Mouse (Mus musculus) heart, embryonic 13.5 days (tissue): ENCODE measurements around the gene Mink1. TPM values are rescaled to one million over a fixed set of nuclear protein-coding genes. Genes with fewer than 3 reads are reported as not detected.
A peak's percentile ranks its signal among the peaks of the same experiment; 100 is the strongest.
"Not testable (repeated sequence)": the region's sequence is repeated elsewhere in the genome, so short reads cannot be mapped to it uniquely, and the experiment has no call there.

Experiments used
- ATAC-seq: fragments of 200-750 bp; cut with Nextera tagmentation; 2 replicates; pipeline ENCODE4 v1.8.0; 2017; ENCODE audit warnings: moderate TSS enrichment; ENCODE audit not compliant: insufficient number of reproducible peaks, low FRiP score, low TSS enrichment; ENCODE audit errors: extremely low read depth
- H3K27ac ChIP-seq: fragments of 300-500 bp; sonication (generic); replicated peaks from 2 replicates; pipeline ENCODE4 v1.5.1; 2015; ENCODE audit warnings: moderate library complexity, mild to moderate bottlenecking, inconsistent platforms
- H3K27me3 ChIP-seq: fragments of 300-500 bp; sonication (generic); replicated peaks from 2 replicates; pipeline ENCODE4 v1.6.1; 2015; ENCODE audit warnings: mild to moderate bottlenecking, inconsistent platforms
- H3K36me3 ChIP-seq: fragments of 300-500 bp; sonication (generic); 2 replicates; pipeline ENCODE4 v1.6.1; 2015; ENCODE audit warnings: mild to moderate bottlenecking, inconsistent platforms
- H3K4me1 ChIP-seq: fragments of 300-500 bp; sonication (generic); 2 replicates; pipeline ENCODE4 v1.6.1; 2015; ENCODE audit warnings: inconsistent platforms
- H3K4me2 ChIP-seq: fragments of 300-500 bp; sonication (generic); 2 replicates; pipeline ENCODE4 v1.6.1; 2015; ENCODE audit warnings: inconsistent platforms, mild to moderate bottlenecking, moderate library complexity
- H3K4me3 ChIP-seq: fragments of 300-500 bp; sonication (generic); 2 replicates; pipeline ENCODE4 v1.5.1; 2015; ENCODE audit warnings: moderate library complexity, mild to moderate bottlenecking, inconsistent platforms
- H3K9ac ChIP-seq: fragments of 300-500 bp; sonication (generic); 2 replicates; pipeline ENCODE4 v1.6.1; 2015; ENCODE audit warnings: inconsistent platforms, mild to moderate bottlenecking, moderate library complexity
- H3K9me3 ChIP-seq: fragments of 300-500 bp; sonication (generic); 2 replicates; pipeline ENCODE4 v1.6.1; 2016; ENCODE audit warnings: inconsistent platforms
- WGBS: fragments of 180-500 bp; shearing (Covaris S2); methylation state at CpG from one replicate; pipeline ENCODE4 v1.1.7; 2015; ENCODE audit warnings: mixed read lengths; 5-methylcytosine and 5-hydroxymethylcytosine counted together
- polyA plus RNA-seq: library from polyadenylated mRNA; unstranded; fragments of >200 nt; fragmentation: Nextera tagmentation; extraction: Ambion mirVana; gene quantifications from 2 replicates; pipeline ENCODE4 v1.2.1, GENCODE M21; 2015

Gene Mink1
- 8.8 and 9.8 TPM in 2 replicates for polyA plus RNA-seq

GRCm38 (mm10) chr11:70562287-70562994, at the start of gene Mink1:
Gene Mink1 (plus strand): TSS chr11:70562881.
- peak; percentile 82 for ATAC-seq
- peak within 1 kb of the TSS; percentile 94 for H3K4me2 ChIP-seq
- peak within 1 kb of the TSS; percentile 90 for H3K27ac ChIP-seq
- H3K27me3 ChIP-seq, result no peaks in the 10 kb centered on the region
- peaks cover 39% of the 10 kb centered on the region for H3K4me1 ChIP-seq
- H3K9me3 ChIP-seq, result no peaks in the 10 kb centered on the region
- peak within 1 kb of the TSS; percentile 94 for H3K4me3 ChIP-seq
- peak within 1 kb of the TSS; percentile 97 for H3K9ac ChIP-seq
- peaks cover 7% of the 10 kb centered on the region for H3K36me3 ChIP-seq
- WGBS, result under 1% methylated on average over 55 of the region's 57 CpGs

- Histone ChIP-seq H3K36me3 (no peaks in the 10 kb centered on the region), H3K27ac (no peak overlapping the region), H3K9ac (no peak overlapping the region), H3K4me2 (no peak overlapping the region), H3K4me1 (peaks cover 9% of the 10 kb centered on the region; the same call in 1 of the 2 replicates), H3K27me3 (peaks cover 23% of the 10 kb centered on the region), H3K4me3 (no peak overlapping the region), H3K9me3 (no peaks in the 10 kb centered on the region)
- no peak for ATAC-seq
- WGBS, result 54% methylated on average over 11 of the region's 11 CpGs
Measured at GRCm38 (mm10) chr11:70513520-70513919, 49.2 kb upstream of the Mink1 start.

DNA sequence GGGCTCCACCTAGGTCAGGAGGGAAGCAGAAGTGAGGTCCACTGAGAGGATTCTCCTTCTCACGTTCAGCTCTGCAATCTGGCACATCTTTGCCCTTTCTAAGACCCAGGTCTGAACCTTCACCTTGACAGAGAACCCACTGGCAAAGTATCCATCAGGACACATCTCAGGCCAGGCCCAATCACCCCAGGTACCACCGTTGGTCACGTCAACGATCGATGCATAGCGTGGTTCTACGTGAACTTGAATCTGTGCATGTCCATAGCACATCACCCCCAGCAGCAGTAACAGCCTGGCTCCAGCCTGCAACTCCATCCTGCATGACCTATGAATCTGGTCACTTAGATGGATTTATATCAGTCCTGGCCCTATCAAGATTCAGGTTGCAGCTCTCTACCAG, 48.4 kb upstream of the Mink1 start, which contains the start of gene Vmo1:
Gene Vmo1 (minus strand): TSS at position 329 of the 400 bp plus-strand sequence.
- Histone ChIP-seq H3K27ac (no peak within 1 kb of the TSS), H3K9me3 (no peaks in the 10 kb centered on the region), H3K27me3 (peaks cover 21% of the 10 kb centered on the region), H3K4me1 (peaks cover 9% of the 10 kb centered on the region), H3K9ac (no peak within 1 kb of the TSS; the same call in 1 of the 2 replicates), H3K36me3 (no peaks in the 10 kb centered on the region), H3K4me3 (no peak within 1 kb of the TSS), H3K4me2 (no peak within 1 kb of the TSS)
- no peak for ATAC-seq
- 83% methylated on average over 7 of the region's 7 CpGs for WGBS

DNA sequence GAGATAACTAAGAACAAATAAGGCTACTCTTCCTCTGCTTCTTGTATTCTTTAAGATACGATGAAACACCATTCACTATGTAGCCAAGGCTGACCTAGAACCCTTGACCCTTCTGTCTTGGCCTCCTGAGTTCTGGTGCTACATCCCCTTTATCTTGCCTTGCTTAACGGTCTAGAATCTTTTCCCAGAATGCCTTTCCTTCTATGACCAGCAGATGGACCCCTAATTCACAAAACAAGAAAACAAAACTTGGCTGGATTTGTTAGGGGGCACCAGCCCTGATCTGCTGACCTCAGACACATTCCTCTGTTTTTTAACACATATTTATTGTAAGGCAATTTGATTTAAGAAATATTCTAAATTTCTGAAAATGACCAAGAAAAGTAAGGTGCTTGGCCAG, 46.3 kb upstream of the Mink1 start:
- WGBS, result 17% methylated on average over 2 of the region's 2 CpGs
- H3K4me1 ChIP-seq, result peaks cover 15% of the 10 kb centered on the region
- no peak overlapping the region for H3K27ac ChIP-seq
- no peak overlapping the region for H3K9ac ChIP-seq
- 0 out of 2 replicates have a peak, but pooled peaks cover 12% of the 10 kb centered on the region for H3K27me3 ChIP-seq
- no peaks in the 10 kb centered on the region for H3K9me3 ChIP-seq
- no peaks in the 10 kb centered on the region for H3K36me3 ChIP-seq
- H3K4me2 ChIP-seq, result no peak overlapping the region
- no peak overlapping the region for H3K4me3 ChIP-seq
- ATAC-seq, result no peak

DNA sequence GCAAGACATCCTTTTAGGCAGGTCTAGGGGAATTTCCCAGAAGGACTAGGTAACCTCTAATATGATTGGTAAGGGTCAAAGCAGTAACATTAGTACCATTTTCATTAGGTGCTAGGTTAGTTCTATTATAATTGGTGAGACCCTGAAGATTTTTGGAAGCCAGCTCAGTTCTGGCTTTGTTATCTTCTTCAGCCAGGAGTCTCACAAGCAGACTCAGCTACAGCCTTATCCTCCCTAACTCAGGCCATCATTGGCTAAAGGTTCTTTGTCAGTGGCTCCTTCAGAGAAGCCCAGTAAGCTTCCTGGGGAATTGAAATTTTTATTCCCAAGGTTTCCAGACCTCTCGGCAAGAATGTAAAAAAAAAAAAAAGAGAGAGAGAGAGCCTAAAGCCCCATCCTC, 44.2 kb upstream of the Mink1 start:
- Histone ChIP-seq H3K27me3 (0 out of 2 replicates have a peak, but pooled peaks cover 12% of the 10 kb centered on the region), H3K4me2 (no peak overlapping the region), H3K4me3 (no peak overlapping the region), H3K9ac (no peak overlapping the region), H3K36me3 (no peaks in the 10 kb centered on the region), H3K4me1 (peaks cover 15% of the 10 kb centered on the region), H3K27ac (no peak overlapping the region), H3K9me3 (no peaks in the 10 kb centered on the region)
- ATAC-seq, result no peak
- WGBS, result 68% methylated on average over 1 of the region's 1 CpGs

DNA sequence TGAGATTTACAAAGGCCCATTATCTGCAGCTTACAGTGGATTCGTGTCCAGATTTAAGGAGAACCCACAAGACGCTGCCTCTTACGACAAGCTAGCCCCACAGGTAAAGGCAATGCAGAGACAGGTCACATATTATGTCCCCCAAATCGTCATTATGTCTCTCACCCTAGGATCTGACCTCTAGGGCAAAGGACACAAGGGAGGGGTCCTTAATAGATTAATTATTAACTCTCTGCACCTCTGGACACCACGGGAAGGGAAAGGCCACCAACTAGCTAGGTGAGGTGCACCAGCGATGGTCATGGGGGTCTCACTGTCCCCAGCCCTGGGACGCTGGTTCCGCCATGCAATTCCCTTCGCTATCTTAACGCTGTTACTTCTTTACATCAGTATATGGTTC, 43.8 kb upstream of the Mink1 start, which contains the start of gene Gltpd2:
Gene Gltpd2 (plus strand): TSS at position 274 of the 400 bp plus-strand sequence.
- Histone ChIP-seq H3K27ac (peak within 1 kb of the TSS; percentile 58), H3K4me1 (peaks cover 15% of the 10 kb centered on the region), H3K4me2 (peak within 1 kb of the TSS; percentile 74), H3K4me3 (peak within 1 kb of the TSS; percentile 52), H3K27me3 (0 out of 2 replicates have a peak, but pooled peaks cover 12% of the 10 kb centered on the region), H3K9ac (peak within 1 kb of the TSS; percentile 82), H3K9me3 (no peaks in the 10 kb centered on the region), H3K36me3 (no peaks in the 10 kb centered on the region)
- WGBS, result 80% methylated on average over 10 of the region's 10 CpGs
- no peak for ATAC-seq

DNA sequence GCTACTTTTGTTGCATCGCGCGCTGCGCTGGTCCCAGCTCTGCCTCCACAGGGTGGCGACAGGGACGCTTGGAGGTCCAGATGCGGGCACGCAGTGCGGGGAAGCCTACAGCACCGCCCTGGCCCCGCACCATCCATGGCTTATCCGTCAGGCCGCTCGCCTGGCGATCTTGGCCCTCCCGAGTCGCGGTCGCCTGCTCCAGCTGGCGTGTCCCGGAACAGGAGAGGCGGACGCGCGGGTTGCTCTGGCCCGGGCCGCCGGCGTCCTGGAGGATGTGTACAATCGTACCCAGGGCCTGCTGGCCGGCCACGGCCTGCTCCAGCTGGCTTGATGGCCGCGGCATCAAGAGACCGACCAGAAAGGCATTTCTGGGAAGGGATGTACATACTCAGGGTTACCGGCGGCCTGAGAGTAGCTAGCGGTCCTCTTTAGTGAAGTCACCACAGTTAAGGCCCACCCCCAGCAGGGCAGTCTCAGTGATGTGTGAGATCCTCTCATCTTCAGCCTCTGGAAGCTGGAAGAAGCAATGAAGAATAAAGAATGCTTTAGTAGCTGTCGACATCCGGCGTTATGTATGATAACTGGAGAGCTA, 42.4 kb upstream of the Mink1 start:
- 8% methylated on average over 41 of the region's 41 CpGs for WGBS
- Histone ChIP-seq H3K27ac (peak overlapping the region; percentile 58), H3K36me3 (no peaks in the 10 kb centered on the region), H3K4me3 (peak overlapping the region; percentile 52), H3K4me2 (peak overlapping the region; percentile 74), H3K9ac (peak overlapping the region; percentile 82), H3K9me3 (no peaks in the 10 kb centered on the region), H3K27me3 (0 out of 2 replicates have a peak, but pooled peaks cover 12% of the 10 kb centered on the region), H3K4me1 (peaks cover 19% of the 10 kb centered on the region)
- no peak for ATAC-seq

GRCm38 (mm10) chr11:70523306-70523989, 39.2 kb upstream of the Mink1 start:
- WGBS, result 85% methylated on average over 8 of the region's 8 CpGs
- not testable (repeated sequence) for H3K27ac ChIP-seq, ATAC-seq

GRCm38 (mm10) chr11:70524782-70525181, 37.9 kb upstream of the Mink1 start:
- peaks cover 34% of the 10 kb centered on the region for H3K36me3 ChIP-seq
- no peaks in the 10 kb centered on the region for H3K9me3 ChIP-seq
- H3K4me3 ChIP-seq, result peak overlapping the region; percentile 65
- no peak overlapping the region for H3K27ac ChIP-seq
- no peak; the same call in 1 of the 2 replicates for ATAC-seq
- 3% methylated on average over 8 of the region's 8 CpGs for WGBS
- H3K9ac ChIP-seq, result peak overlapping the region; percentile 74
- peak overlapping the region; percentile 83 for H3K4me2 ChIP-seq
- peaks cover 25% of the 10 kb centered on the region for H3K4me1 ChIP-seq
- 0 out of 2 replicates have a peak, but pooled peaks cover 2% of the 10 kb centered on the region for H3K27me3 ChIP-seq

More at GRCm38 (mm10) chr11:70523306-70523989, 39.2 kb upstream of the Mink1 start:
- not testable (repeated sequence) for H3K9me3 ChIP-seq, H3K4me3 ChIP-seq, H3K4me2 ChIP-seq, H3K9ac ChIP-seq
- Histone ChIP-seq H3K36me3 (peaks cover 24% of the 10 kb centered on the region), H3K27me3 (0 out of 2 replicates have a peak, but pooled peaks cover 12% of the 10 kb centered on the region), H3K4me1 (peaks cover 29% of the 10 kb centered on the region)

- peaks cover 20% of the 10 kb centered on the region for H3K4me1 ChIP-seq
- H3K27ac ChIP-seq, result no peak within 1 kb of the TSS
- no peaks in the 10 kb centered on the region for H3K9me3 ChIP-seq
- peaks cover 35% of the 10 kb centered on the region for H3K36me3 ChIP-seq
- ATAC-seq, result peak; percentile 88
- peak within 1 kb of the TSS; percentile 84 for H3K9ac ChIP-seq
- H3K27me3 ChIP-seq, result no peaks in the 10 kb centered on the region
- H3K4me2 ChIP-seq, result peak within 1 kb of the TSS; percentile 83
- H3K4me3 ChIP-seq, result peak within 1 kb of the TSS; percentile 65
- WGBS, result under 1% methylated on average over 25 of the region's 26 CpGs
Measured at GRCm38 (mm10) chr11:70525184-70525678, 37.5 kb upstream of the Mink1 start, which contains the start of gene Psmb6. Gene Psmb6 (plus strand): TSS chr11:70525367.

DNA sequence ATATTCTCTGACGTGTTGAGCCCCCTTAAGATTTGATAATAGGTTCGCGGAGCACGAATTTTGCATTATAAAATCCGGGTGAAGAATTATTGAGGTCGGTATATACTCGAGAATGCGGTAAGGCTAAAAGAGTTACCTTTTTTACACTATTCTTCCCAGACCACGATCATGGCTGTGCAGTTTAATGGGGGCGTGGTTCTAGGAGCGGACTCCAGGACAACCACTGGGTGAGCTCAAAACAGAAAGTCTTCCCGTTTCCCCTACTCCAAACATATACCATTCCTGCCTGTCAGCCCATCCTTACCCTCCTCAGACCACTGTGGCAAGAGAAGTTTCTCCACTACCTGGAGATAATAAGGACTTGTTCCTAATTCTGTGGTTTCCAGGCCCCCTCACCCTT, 37.0 kb upstream of the Mink1 start:
- Histone ChIP-seq H3K27me3 (no peaks in the 10 kb centered on the region), H3K4me2 (peak overlapping the region; percentile 83), H3K4me3 (peak overlapping the region; percentile 65), H3K9ac (peak overlapping the region; percentile 84), H3K9me3 (no peaks in the 10 kb centered on the region), H3K36me3 (peaks cover 35% of the 10 kb centered on the region), H3K27ac (no peak overlapping the region), H3K4me1 (peaks cover 15% of the 10 kb centered on the region)
- 1% methylated on average over 12 of the region's 12 CpGs for WGBS
- ATAC-seq, result no peak; the same call in 1 of the 2 replicates
